Mouse (Mus musculus) spleen, adult 2 months (tissue): ENCODE results near the gene Mapk7.

Experiments used
- CTCF ChIP-seq: fragments of 200-500 bp; IDR thresholded peaks from 2 replicates; pipeline ENCODE4 v1.5.1; 2011; ENCODE audit warnings: mild to moderate bottlenecking, inconsistent platforms; ENCODE audit not compliant: insufficient read depth, insufficient read length, insufficient replicate concordance; ENCODE audit errors: extremely low read depth
- POLR2A ChIP-seq: fragments of 200-500 bp; IDR thresholded peaks from 2 replicates; pipeline ENCODE4 v1.6.1; 2011; ENCODE audit warnings: low read depth, low read length, inconsistent platforms

DNA sequence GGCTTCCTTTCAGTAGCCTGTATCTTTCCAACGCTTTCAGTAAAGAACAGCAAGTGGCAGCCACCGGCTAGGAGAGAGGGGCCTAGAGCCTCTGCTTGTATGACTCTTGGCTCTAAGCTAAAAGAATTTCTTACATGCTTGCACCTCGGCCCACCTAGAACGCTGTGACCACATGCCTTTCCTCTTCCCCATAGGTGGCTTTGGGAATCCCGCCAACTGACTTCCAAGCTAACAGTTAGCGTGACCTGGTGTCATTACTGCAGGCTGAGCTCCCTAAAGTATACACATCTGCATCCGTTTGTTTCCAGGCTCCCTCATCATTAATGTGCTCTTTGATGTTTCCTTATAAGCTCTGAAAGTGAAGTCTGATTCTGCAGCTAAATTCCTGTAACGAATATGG lies 9.7 kb upstream of the Mapk7 start:
- TF ChIP-seq CTCF, result no peak
- TF ChIP-seq POLR2A, result no peak
